Mouse (Mus musculus): Measurements from ENCODE around the gene Nr1d2.

- TF ChIP-seq POLR2A (IDR thresholded peaks at IDR 0.05; ENCODE audit: borderline replicate concordance, control insufficient read depth, low read depth, low read length) (no peak), CTCF (IDR thresholded peaks at IDR 0.05; ENCODE audit: control insufficient read depth, insufficient read depth, low read length) (no peak)
These were observed 45.7 kb upstream of the Nr1d2 start for GRCm38 (mm10) chr14:18284581-18284980.

Measured in bone marrow, adult 2 months (tissue).